ENCODE assay signal across 7 mouse cellular contexts in the genomic region with DNA sequence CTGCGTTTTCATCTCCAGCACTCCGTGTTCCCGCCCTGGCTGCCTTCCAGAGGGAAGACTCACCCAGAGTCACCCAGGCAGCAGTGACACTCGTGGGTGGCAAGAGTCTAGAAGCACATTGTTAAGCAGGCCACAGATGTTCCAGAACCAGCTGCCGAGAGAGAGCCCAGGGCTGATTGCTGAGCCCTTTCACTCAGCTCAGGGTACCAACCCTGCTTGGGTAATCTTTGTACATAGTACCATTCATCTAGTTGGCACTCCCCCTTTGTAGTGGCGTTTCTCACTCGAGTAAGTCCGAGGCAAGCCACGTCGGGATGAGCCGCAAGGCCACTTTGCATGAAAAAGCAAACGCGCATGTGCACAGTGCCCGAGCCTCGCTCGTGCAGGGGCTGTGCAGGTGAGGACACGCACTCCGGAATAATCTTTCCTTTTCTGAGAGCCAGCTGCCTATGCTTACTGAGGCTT.
A peak's percentile ranks its signal among the peaks of the same experiment; 100 is the strongest.
DNase-seq lines count a peak whose midpoint lies in the region; ATAC-seq lines count a peak whose summit lies in the region.

No protein-coding gene starts in this region.

- peak; percentile 40 for DNase-seq in right cerebral cortex, adult 18-20 months
- DNase-seq in right cerebral cortex, postnatal 25 days: no peak
- DNase-seq in forebrain, embryonic 11.5 days (ENCODE audit: low spot score): no peak
- peak; percentile 25 for DNase-seq in right cerebral cortex, adult 2 months (ENCODE audit: low spot score in 2 of 2)
- no peak for DNase-seq in thymus, postnatal 10 days (ENCODE audit: low spot score in 2 of 2)

- peak; percentile 40 for ATAC-seq in forebrain, embryonic 11.5 days (replicated peaks; ENCODE audit: low FRiP score)
- no peak; the same call in 1 of the 2 replicates for ATAC-seq in kidney, embryonic 16.5 days (ENCODE audit: low FRiP score, low TSS enrichment)
- ATAC-seq in lung, embryonic 15.5 days (ENCODE audit: borderline replicate concordance, extremely low read depth, low FRiP score, low TSS enrichment): peak; percentile 36; the same call in 1 of the 2 replicates

- no peaks in the 10 kb centered on the region for H3K27me3 ChIP-seq in forebrain, embryonic 11.5 days (ENCODE audit: control insufficient read depth, insufficient read depth, low read length)
- peaks cover 9% of the 10 kb centered on the region; the same call in 1 of the 2 replicates for H3K27me3 ChIP-seq in kidney, embryonic 16.5 days (ENCODE audit: insufficient read depth, low read length)
- no peaks in the 10 kb centered on the region for H3K27me3 ChIP-seq in lung, embryonic 15.5 days

- WGBS in forebrain, embryonic 11.5 days: 33% methylated on average over 18 of the region's 18 CpGs
- 28% methylated on average over 18 of the region's 18 CpGs for WGBS in kidney, embryonic 16.5 days
- WGBS in lung, embryonic 15.5 days: 12% methylated on average over 18 of the region's 18 CpGs

- peak overlapping the region; percentile 33; the same call in 1 of the 2 replicates for H3K4me2 ChIP-seq in forebrain, embryonic 11.5 days (ENCODE audit: low read depth, low read length, severe bottlenecking)
- H3K4me2 ChIP-seq in kidney, embryonic 16.5 days (replicated peaks; ENCODE audit: low read depth, low read length): peak overlapping the region; percentile 52
- H3K4me2 ChIP-seq in lung, embryonic 15.5 days: peak overlapping the region; percentile 51

- no peaks in the 10 kb centered on the region for H3K36me3 ChIP-seq in forebrain, embryonic 11.5 days (ENCODE audit: control insufficient read depth, insufficient read depth, low read length)
- H3K36me3 ChIP-seq in kidney, embryonic 16.5 days (ENCODE audit: insufficient read depth, low read length): no peaks in the 10 kb centered on the region
- H3K36me3 ChIP-seq in lung, embryonic 15.5 days: no peaks in the 10 kb centered on the region

- no peak overlapping the region for H3K27ac ChIP-seq in forebrain, embryonic 11.5 days (ENCODE audit: low read depth, low read length)
- H3K27ac ChIP-seq in kidney, embryonic 16.5 days (ENCODE audit: low read length): peak overlapping the region; percentile 71
- peak overlapping the region; percentile 72 for H3K27ac ChIP-seq in lung, embryonic 15.5 days

- H3K9me3 ChIP-seq in forebrain, embryonic 11.5 days (ENCODE audit: control insufficient read depth, low read length): no peaks in the 10 kb centered on the region
- H3K9me3 ChIP-seq in kidney, embryonic 16.5 days (ENCODE audit: low read length): no peaks in the 10 kb centered on the region
- H3K9me3 ChIP-seq in lung, embryonic 15.5 days: no peaks in the 10 kb centered on the region

- H3K4me1 ChIP-seq in forebrain, embryonic 11.5 days (replicated peaks; ENCODE audit: control insufficient read depth, insufficient read depth, low read length): peaks cover 10% of the 10 kb centered on the region; the same call in 1 of the 2 replicates
- peaks cover 29% of the 10 kb centered on the region for H3K4me1 ChIP-seq in kidney, embryonic 16.5 days (ENCODE audit: insufficient read depth, low read length)
- peaks cover 17% of the 10 kb centered on the region for H3K4me1 ChIP-seq in lung, embryonic 15.5 days

- H3K9ac ChIP-seq in forebrain, embryonic 11.5 days (ENCODE audit: low read length): no peak overlapping the region
- peak overlapping the region; percentile 33; the same call in 1 of the 2 replicates for H3K9ac ChIP-seq in kidney, embryonic 16.5 days (replicated peaks; ENCODE audit: low read length)
- no peak overlapping the region for H3K9ac ChIP-seq in lung, embryonic 15.5 days

- H3K4me3 ChIP-seq in forebrain, embryonic 11.5 days (ENCODE audit: low read depth, low read length): no peak overlapping the region
- H3K4me3 ChIP-seq in kidney, embryonic 16.5 days (ENCODE audit: low read length): peak overlapping the region; percentile 40
- peak overlapping the region; percentile 28 for H3K4me3 ChIP-seq in lung, embryonic 15.5 days

Comparison
In these comparisons a context has a peak if more than half of its experiments do, and no peak if none do; other contexts are left out.
1. DNase-seq: peak in right cerebral cortex, adult 18-20 months (single experiment) and right cerebral cortex, adult 2 months (2 of 2); none in right cerebral cortex, postnatal 25 days (single experiment), forebrain, embryonic 11.5 days (single experiment) and thymus, postnatal 10 days (0 of 2).
2. Peak in every context shown above with its lines, with median percentiles within 50 percentile points of each other: H3K4me2 ChIP-seq.